Mouse (Mus musculus) ES-Bruce4 (cell line): Measurements from ENCODE around the gene Fbln2.

Experiments used
- CTCF ChIP-seq: IDR thresholded peaks from one replicate; pipeline ENCODE4 v1.8.1; 2011; ENCODE audit warnings: low read depth, low read length
- POLR2A ChIP-seq: IDR thresholded peaks from one replicate; pipeline ENCODE4 v1.8.1; 2011; ENCODE audit warnings: low read length; ENCODE audit not compliant: insufficient read depth

GRCm38 (mm10) chr6:91286624-91287023 is 74.4 kb downstream of the Fbln2 start:
- TF ChIP-seq CTCF (peak; percentile 99), POLR2A (no peak)
